27 mouse cellular contexts compared by ENCODE assay signal in genomic region chr10:44463856-44464255, GRCm38 (mm10).
"Had no signal": no experiment of that assay in that cellular context is flagged by ENCODE, and none has a peak within 500 bp of the region (broad histone marks: within the 10 kb centered on the region; RNA-seq: fewer than 3 reads in every experiment).

No protein-coding gene starts in this region.

- H3K27ac ChIP-seq: limb, embryonic 10.5 days; limb, embryonic 12.5 days; limb, embryonic 13.5 days; limb, embryonic 15.5 days; liver, embryonic 12.5 days; liver, embryonic 13.5 days; liver, embryonic 14.5 days; liver, embryonic 15.5 days; lung, embryonic 15.5 days; macrophage; midbrain, embryonic 10.5 days; midbrain, embryonic 12.5 days; midbrain, embryonic 13.5 days; midbrain, embryonic 15.5 days had no signal

- H3K36me3 ChIP-seq: limb, embryonic 10.5 days; limb, embryonic 12.5 days; limb, embryonic 13.5 days; limb, embryonic 15.5 days; liver, embryonic 12.5 days; liver, embryonic 13.5 days; liver, embryonic 15.5 days; lung, embryonic 15.5 days; midbrain, embryonic 10.5 days; midbrain, embryonic 12.5 days; midbrain, embryonic 13.5 days; midbrain, embryonic 15.5 days had no signal

- H3K4me3 ChIP-seq: limb, embryonic 10.5 days; limb, embryonic 12.5 days; limb, embryonic 13.5 days; limb, embryonic 15.5 days; liver, embryonic 12.5 days; liver, embryonic 13.5 days; liver, embryonic 15.5 days; lung, embryonic 15.5 days; megakaryocyte, embryonic 14.5 days; midbrain, embryonic 10.5 days; midbrain, embryonic 12.5 days; midbrain, embryonic 13.5 days; midbrain, embryonic 15.5 days; myocyte had no signal

- H3K9me3 ChIP-seq: limb, embryonic 10.5 days; limb, embryonic 12.5 days; limb, embryonic 13.5 days; limb, embryonic 15.5 days; liver, embryonic 12.5 days; liver, embryonic 13.5 days; liver, embryonic 15.5 days; lung, embryonic 15.5 days; megakaryocyte, embryonic 14.5 days; midbrain, embryonic 10.5 days; midbrain, embryonic 12.5 days; midbrain, embryonic 13.5 days; midbrain, embryonic 15.5 days had no signal

- DNase-seq: left cerebral cortex, postnatal 4 days; liver; liver, embryonic 13.5 days; liver, postnatal 0 days; lung, adult 18-20 months; lung, adult 2 months; lung, embryonic 14.5 days; lung, postnatal 10 days; lung, postnatal 14 days; lung, postnatal 36 days; lung, postnatal 4 days; midbrain, embryonic 14.5 days had no signal
